Mouse (Mus musculus) embryo, embryonic 9.5 days (tissue): Measurements from ENCODE around the gene Trpm3.
A peak's percentile ranks its signal among the peaks of the same experiment; 100 is the strongest.

Experiments used
- DNase-seq: peaks from one replicate; pipeline ENCODE4 v3.0.0-alpha.2; 2017; ENCODE audit errors: extremely low spot score

The Trpm3 gene

GRCm38 (mm10) chr19:22303952-22304655, 165.3 kb downstream of the Trpm3 start:
- peak; percentile 83 for DNase-seq

GRCm38 (mm10) chr19:22308081-22308480, 169.2 kb downstream of the Trpm3 start:
- no peak for DNase-seq

- DNase-seq: no peak
These were observed 178.5 kb downstream of the Trpm3 start for GRCm38 (mm10) chr19:22317306-22317705.

DNA sequence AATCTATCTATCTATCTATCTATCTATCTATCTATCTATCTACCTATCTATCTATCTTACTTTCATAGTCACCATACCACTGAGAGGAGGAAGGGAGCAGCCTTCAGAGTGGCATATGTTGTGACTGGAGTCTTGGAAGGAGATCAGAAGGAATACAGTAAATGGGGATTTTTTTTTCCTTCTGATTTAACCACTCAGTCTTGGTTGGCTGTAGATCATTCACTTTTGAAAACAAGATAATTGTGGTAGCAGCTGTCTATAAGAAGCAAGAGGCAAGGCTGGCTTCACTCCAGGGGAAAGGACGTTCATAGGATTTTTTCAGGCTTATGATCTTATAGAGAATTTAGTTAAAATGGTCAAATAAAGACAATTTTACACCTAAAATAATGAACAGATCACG, 188.0 kb downstream of the Trpm3 start:
- no peak for DNase-seq

GRCm38 (mm10) chr19:22327226-22327625, 188.4 kb downstream of the Trpm3 start:
- no peak for DNase-seq

GRCm38 (mm10) chr19:22336278-22336677, 197.4 kb downstream of the Trpm3 start:
- DNase-seq: no peak

DNA sequence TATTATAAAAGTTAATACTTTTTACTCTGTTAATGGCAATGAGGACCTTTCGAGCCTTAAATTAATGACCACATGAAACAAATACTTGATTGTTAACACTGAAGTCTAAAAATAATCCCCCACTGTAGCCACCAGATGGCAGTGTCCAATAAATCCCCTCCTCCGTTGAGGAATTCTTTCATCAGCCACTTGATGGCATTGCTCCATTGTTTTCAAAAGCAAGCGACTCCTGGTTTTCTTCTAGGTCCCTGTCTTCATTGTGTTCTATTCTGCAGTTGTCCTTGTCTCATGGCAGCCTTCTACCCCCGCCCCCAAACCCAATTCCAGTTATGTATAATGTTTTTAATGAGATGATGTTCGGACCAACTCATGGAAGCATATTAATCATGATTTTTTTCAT, 198.6 kb downstream of the Trpm3 start:
- DNase-seq: peak; percentile 56

DNA sequence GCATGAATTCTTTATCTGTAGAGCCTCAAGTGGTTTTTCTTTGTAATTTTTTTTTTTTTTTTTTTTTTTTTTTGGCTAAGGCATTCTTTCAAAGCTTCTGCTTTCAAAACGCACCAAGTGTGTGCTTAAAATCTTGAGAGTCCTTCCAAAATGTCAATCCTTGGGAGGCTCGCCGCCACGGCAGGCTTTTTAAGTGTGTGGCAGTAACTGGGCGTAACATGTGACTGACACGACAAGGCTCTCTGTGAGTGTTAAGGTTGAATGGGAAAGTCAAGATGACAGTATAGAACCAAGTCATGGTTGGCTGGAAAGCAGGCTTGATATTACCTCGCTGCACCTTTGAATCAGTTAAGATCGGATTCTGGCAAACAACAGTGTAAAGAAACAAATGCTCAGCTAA, 200.1 kb downstream of the Trpm3 start:
- no peak for DNase-seq

DNA sequence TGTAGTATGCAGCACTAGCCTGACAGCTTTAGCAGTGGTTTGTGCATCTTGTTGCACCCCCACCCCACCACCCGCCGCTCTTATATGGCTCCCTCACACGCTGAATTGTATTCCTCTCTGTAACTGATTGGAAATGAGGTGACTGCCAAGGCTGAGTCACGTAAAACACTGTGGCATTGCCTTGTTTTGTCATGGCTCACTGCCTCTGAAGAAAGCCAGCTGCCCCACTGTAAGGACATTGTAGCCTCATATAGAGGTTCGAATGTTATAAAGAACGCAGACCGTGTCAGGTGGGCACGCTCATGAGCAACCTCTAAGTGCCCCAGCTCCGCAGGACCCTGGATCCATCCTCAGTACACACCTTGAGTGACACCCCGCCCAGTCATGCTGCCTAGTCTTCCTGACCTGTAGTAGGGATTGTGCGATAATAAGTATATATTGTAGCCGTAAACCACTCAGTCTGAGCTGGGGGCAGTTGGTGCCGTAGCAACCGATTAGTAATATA, 215.2 kb downstream of the Trpm3 start:
- no peak for DNase-seq

DNA sequence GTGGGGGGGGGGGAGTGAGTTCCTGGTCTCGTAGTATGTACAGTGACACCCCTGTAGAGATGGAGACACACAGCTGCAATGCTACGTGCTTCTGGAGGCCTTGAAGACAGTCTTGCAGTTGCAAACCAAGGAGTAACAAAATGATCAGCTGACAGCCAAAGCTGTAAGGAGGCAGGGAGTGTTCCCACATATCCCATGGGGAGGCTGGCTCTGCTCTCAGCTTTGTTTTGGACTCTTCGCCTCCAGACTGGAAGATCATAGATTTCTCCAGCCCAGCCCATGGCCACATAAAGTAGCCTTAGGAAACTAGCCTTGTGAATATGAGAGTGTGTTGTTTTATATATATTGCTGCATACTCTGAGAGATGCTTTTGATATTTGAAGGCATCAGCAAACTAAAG, 248.0 kb downstream of the Trpm3 start:
- DNase-seq: no peak

GRCm38 (mm10) chr19:22394700-22395099, 255.9 kb downstream of the Trpm3 start:
- no peak for DNase-seq

DNA sequence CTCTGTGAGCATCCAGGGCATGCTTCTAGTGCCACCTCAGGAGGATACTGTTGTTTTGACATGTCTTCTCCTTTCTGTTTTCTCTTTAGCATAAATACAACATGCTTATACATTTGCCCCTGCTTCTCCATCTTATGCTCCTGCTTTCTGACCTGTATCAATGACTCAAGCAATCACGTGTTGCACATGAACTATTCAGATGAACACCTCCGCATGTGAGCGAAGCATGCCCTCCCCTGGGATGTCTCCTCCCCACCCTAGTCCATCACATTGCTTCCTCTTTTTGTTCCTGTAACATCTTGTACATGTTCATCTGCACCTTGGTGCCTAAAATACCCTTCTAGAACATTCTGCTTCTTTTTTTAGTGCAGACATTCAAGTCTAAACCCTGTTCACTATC, 265.2 kb downstream of the Trpm3 start:
- DNase-seq: no peak

DNA sequence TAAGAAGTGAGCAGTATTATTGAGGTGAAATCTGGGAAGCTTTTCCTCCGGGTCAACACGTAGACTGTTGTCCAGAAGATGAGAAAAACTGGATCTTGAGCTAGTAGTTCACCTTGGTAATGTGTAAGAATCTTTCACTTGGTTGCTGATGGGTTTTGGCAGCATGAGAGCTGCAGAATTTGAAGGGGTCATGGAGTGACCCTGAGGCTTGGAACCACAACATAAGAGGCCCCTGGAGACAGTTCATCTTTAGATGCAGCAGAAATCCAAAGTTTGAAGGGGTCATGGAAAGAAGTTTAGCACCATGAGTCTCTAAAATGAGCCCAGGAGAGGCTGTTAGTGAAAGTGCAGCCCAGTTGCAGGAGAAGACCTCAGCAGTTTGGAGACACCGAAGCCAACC, 279.4 kb downstream of the Trpm3 start:
- no peak for DNase-seq

DNA sequence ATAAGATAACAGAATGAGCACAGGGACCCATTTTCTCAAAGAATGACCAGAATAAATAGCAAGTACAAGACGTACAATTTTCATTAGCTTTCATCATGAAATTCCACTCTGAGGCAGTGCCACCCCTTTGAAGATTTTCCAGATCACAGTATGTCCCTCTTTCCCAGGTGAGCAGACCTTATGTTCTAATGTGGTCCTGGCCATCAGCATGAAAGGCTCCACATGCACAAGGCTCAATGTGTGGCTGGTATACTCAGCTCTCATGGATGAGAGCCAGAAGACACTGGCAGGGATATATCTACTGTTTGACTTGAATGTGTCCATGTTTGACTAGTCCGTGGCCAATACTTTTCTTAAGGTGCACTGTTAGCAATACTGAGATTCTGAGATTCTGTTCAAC, 298.4 kb downstream of the Trpm3 start:
- no peak for DNase-seq

GRCm38 (mm10) chr19:22447418-22448339, 308.8 kb downstream of the Trpm3 start:
- DNase-seq: peak; percentile 37

- no peak for DNase-seq
These were observed 309.8 kb downstream of the Trpm3 start for GRCm38 (mm10) chr19:22448340-22449288.

GRCm38 (mm10) chr19:22451290-22451689, 312.4 kb downstream of the Trpm3 start:
- DNase-seq: no peak

- DNase-seq: no peak
These were observed 318.1 kb downstream of the Trpm3 start for GRCm38 (mm10) chr19:22456935-22457334.

DNA sequence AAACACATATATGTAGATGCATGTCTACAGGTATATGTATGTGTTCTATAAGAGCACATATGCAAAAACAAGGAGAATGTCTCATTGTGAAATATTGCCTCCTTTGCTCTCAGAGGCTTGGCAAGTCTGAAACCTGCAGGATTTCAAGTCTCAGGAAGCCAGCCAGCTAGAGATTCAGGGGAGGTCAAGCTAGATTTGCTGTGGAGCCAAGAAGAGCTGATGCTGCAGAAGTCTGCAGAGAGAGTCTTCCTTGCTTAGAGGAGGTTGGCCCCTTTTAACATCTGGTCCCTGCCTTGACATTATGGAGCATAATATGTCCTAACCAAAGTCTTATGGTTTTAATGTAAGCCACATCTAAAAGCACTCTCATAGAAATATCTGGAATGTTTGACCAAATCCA, 323.2 kb downstream of the Trpm3 start:
- no peak for DNase-seq

GRCm38 (mm10) chr19:22463506-22463905, 324.7 kb downstream of the Trpm3 start:
- no peak for DNase-seq

- DNase-seq: no peak
These were observed 330.8 kb downstream of the Trpm3 start for GRCm38 (mm10) chr19:22469608-22470007.
